Mouse (Mus musculus): Measurements from ENCODE around the gene Fam57b.

DNA sequence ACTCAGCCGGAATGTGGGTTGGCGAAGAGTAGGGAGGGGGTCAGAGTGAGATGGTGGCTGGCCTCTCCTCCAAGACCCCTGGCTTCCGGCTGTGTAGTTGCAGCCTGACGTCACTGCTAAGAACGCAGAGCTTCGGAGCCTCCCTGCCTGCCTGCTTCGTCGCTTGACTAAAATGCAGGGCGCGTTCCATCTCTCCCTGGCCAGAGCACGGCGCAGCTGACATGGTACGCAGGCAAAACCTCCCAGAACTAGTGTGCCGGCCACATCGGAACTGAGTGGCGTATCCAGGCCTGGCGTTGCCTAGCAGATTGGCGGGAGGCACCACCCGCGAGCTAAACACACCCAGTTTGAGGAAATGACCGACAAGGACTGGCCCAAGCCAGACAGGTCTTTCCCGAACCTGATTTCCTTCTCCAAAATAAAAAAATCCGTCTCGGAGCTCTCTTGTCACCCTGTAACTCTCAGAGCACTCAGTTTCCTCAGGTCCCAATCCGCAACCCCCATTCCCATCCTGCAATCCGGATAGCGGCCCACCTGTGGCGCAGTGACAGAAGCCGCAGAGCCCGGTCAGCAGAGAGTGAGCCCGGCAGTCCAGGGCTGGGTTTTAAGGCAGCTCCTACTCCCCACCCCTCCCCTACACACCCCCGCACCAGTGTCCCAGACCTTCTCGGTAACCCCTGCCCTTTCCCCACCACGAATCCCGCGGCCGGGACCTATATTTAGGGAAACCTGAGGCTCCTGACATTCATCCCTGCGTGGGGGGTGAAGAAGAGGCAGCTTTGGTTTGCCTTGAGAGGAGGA lies 2.2 kb downstream of the Fam57b start:
- TF ChIP-seq CTCF (IDR thresholded peaks at IDR 0.05; ENCODE audit: extremely low read depth, insufficient read depth, insufficient read length, insufficient replicate concordance) (peak; percentile 44; the same call in 1 of the 2 replicates), POLR2A (IDR thresholded peaks at IDR 0.05; ENCODE audit: low read depth, low read length) (peak; percentile 57)

Data from spleen, adult 2 months (tissue).